Mouse (Mus musculus): ENCODE measurements at regions not wholly inside any gene's neighbourhood (a gene's known extent, or its start where the extent isn't known, plus 50 kb on each side); places are given as distances from the start of the nearest gene placed in this dataset.

GRCm38 (mm10) chr15:68014605-68015305 is 1514.0 kb upstream of the Lrrc6 start:
- no peak for DNase-seq (ENCODE audit: low spot score)

DNA sequence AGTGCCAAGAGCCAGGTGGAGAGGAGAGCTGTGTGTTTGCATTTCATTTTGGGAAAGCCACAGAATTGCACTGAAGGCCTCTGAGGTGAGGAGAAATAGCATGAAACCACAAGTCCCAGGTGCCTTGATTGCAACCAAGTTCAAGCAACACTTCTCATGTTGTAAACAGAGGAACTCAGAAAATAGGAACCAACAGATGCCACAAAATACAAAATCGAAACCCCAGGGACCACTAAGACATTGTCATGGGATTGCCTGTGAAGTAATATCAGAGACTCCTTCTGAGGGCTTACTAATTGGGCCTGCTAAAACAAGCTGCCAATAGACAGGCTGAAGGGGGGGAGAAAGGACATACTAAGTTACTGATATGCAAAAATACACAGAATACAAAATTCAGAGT is 1510.5 kb upstream of the Lrrc6 start:
- DNase-seq (ENCODE audit: low spot score), result no peak

- no peak for DNase-seq (ENCODE audit: low spot score)
These were observed 1509.5 kb upstream of the Lrrc6 start for GRCm38 (mm10) chr15:68010189-68010588.

DNA sequence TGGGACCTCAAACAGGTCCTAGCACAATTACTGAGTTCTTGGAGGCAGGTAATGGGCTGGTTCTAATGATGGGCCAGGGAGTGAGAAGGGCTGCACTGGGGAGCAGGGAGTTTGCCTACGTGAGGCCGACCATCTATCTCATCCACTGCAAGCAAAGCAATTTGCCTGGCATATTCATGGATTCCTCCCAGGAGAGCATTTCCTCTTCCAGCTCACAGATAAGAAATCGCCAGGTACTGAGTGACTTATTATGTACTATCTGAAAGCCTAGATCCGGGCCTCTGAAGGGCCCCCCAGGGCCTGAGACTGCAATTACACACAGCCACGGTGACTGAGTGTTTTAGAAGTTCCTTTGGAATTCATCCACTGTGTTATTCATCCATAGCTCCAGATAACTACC is 1504.1 kb upstream of the Lrrc6 start:
- DNase-seq (ENCODE audit: low spot score), result no peak

GRCm38 (mm10) chr15:67996532-67996931 is 1495.8 kb upstream of the Lrrc6 start:
- DNase-seq (ENCODE audit: low spot score), result no peak

DNA sequence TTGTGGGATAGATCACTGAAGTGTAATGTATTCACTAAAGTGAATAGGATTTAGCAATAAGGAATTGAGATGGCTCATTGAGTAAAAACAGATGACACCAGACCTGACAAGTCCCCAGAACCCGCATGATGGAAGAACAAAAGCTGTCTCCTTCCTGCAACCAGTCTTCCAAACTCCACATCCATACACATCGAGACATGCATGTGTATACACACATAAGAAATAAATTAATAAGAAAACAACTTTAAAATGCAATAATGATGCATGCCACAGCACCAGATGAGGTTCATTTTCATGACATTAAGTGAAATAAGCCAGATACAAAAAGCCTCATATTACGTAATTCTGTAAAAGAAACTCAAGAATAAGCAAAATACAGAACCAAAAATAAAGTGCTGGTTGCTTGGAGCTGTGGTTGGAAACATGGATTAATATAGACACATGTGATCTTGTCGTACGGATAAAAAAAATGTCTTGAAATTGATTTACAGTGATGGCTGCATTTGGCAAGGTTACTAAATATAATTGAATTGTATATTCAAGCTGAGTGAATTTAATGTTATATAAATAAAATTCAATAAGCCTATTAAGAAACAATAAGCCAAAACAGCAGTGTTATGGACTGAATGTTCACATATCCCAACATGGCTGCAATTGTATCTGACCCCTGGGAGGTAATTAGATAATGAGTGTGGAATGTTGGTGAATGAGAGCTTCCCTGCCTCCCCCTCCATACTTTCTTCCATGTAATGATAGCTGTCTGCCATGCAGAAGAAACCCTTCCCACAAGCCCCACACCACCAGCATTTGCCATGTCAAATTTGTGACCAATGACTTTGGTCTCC is 1488.9 kb upstream of the Lrrc6 start:
- no peak for DNase-seq (ENCODE audit: low spot score)

DNA sequence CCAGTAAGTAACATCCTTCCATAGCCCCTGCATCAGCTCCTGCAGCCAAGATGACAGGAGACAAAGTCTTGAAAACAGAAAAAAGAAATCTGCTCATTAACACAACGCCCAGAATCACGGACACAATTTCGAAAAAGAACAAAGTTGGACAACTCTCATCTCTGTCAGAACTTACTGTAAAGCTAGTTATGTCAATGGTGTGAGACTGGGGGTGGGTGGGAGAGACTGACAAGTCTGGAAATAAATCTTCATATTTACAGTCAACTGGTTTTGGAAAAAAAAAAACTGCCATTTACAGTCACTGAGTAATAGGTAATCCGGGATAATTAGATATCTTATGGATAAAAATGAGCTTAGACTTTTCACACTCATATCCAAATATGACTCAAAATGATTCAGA is 1487.2 kb upstream of the Lrrc6 start:
- no peak for DNase-seq (ENCODE audit: low spot score)

DNA sequence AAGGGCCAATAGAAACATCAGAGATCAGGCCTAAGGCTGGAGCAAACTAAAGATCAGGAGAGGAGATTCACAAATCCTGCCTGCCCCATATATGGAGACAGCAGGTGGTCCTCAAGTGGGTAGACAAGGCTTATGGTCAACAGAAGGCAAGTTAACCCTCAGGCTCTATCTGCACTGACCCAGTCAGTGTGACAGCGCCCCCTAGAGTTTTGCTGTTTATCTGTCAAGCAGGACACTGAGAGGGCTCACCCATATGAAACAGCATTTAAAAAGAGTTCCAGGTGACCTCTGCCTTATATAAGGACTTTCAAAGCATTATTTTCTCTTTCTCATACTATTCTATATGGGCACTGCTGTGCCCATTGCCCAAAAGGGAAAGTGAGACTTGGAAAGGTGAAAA is 1482.5 kb upstream of the Lrrc6 start:
- no peak for DNase-seq (ENCODE audit: low spot score)

- peak; percentile 16 for DNase-seq (ENCODE audit: low spot score)
These were observed 1481.2 kb upstream of the Lrrc6 start for GRCm38 (mm10) chr15:67981876-67982275.

- no peak for DNase-seq (ENCODE audit: low spot score)
These were observed 1478.7 kb upstream of the Lrrc6 start for GRCm38 (mm10) chr15:67979451-67979850.

DNA sequence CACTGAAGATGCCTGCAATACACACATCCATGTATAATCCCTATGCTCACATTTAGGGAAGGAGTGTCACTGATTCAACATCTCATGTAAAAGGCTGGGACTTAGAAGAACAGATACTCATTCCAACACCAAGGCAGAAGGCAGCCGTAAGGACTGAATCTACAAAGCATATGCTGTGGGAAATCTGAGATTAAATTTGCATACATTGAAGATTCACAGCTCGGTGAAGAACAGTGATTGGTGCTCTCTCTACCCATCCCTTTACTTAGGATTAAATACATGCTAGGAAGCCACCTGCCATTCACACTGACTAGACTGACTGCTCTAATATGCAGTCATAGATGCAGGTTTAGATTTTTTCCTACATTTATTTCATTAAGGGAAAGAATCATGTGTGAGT is 1476.5 kb upstream of the Lrrc6 start:
- DNase-seq (ENCODE audit: low spot score), result no peak

DNA sequence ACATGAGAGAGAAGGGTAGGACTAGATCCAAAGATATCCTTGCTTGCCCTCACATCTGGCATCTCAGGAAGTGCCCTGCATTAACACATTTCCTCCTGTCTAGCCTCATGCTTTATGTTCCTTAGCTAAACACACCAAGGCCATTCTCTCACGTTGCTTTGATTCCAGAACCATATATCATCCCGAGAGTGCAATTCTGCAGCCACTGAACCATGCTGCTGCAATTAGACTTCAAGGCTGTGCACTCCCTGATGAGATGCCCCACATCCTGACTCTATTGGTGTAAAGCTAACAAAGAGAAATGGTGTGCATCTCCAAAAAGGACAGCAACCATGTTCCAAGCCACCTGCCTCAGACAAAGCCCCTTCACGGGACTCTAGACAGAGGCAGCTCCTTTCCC is 1471.3 kb upstream of the Lrrc6 start:
- no peak for DNase-seq (ENCODE audit: low spot score)

DNA sequence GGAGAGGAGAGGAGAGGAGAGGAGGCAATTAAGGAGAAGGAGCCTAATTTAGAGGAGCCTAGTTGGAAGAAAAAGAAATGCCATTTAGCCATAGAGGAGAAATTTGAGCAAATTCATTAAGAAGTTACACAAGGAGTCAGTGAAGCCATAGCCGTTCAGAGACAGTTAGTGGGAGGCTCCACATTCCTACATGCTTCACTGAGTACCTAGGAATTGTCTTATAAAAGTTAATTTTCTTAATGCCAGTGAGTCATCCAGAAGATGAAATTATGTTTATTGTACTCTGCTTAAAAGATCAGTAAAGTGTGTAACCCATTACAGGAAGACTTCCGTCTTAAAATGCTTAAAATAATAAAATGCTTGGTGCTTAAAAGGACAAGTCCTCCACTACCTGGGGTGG is 1453.5 kb upstream of the Lrrc6 start:
- DNase-seq (ENCODE audit: low spot score), result no peak

DNA sequence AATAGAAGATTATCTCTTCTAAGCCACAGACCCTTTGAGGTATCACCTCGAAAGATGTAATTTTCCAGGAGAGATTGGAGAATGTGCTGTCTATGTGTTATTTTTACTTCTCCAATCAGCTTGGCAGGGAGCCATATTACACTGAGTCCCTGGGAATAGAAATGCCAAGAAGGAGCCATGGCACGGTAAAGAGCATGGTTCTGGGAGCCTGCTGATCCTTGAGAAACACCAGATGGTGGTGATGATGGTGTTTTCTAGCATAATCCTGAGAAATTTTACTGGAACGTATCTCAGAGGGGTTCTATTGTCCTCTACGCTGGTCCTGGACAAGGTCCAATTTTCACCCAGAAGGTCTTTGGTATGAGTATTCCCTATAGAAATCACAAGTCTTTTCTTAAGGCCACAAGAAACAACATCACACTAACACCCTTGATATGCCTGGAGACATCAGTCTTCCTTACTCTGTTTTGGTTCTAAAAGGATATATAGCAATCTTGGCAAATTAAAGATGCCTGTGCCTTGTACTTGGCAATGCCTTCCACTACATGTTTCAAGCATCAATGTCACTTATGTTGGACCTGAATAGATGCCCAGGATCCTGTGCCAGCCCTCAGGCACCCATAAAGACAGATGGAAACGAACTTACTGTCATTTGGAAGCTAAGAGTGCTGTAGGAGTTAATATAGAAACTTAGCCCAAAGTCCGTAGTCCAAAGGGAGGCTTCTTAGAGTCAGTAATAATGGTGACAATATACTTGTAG is 1449.8 kb upstream of the Lrrc6 start:
- peak; percentile 40 for DNase-seq (ENCODE audit: low spot score)

GRCm38 (mm10) chr15:67944330-67945082 is 1443.8 kb upstream of the Lrrc6 start:
- DNase-seq (ENCODE audit: low spot score), result no peak

DNA sequence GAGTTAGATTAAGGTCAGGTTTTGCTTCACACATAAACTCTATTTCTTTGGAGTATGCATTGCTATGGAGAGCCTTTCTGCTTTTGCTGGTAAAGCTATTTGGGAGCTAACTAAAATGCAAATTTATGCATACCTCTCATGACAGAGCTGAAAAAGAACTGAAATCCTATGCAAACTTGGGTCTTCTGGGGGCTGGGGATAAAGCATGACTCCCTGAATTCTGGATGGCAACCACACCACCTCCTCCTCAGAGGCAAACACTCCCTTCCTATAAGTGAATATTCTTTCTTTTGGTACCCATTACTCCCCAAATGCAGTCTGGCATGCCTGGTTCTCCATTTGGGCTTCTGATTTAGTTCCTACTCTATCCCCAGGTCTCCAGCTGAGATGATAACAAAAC is 1442.3 kb upstream of the Lrrc6 start:
- DNase-seq (ENCODE audit: low spot score), result no peak

DNA sequence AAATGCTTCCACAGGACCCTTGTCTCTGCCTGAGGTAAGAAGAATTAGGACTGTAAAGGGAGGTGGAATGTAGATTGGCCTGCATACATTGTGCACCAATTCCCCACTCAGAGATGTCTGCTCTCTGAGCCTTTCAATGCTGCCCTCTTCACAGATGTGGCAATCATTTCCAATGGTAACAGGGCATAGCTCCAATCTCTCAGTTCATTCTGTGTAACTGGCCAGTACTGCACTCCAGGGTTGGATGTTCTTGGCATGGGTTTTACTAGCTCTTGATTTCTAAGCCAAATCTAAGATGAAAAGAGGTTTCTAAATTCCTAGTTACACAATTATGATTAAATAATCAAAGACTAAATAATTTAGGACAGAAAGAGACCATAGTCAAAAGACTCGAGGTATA is 1439.8 kb upstream of the Lrrc6 start:
- DNase-seq (ENCODE audit: low spot score), result no peak

DNA sequence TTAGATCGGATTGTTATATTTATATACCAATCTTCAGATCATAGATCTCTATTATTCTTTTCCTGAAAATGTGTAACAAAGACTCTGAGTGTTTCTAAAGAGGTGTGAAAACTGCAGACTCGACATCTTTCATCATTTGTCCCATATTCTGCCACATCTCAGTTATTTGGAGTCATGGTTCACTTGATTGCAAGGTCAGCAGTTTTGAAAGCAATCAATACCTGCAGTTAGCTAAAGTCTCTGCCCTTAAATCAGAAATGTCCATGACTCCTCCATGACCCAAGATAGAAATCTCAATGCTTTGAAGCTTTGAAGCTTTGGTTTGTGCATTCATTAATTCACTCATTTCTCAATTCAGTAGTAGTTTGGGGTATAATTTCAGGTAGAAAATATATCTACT is 1424.2 kb upstream of the Lrrc6 start:
- DNase-seq (ENCODE audit: low spot score), result no peak

GRCm38 (mm10) chr15:67907034-67907433 is 1406.3 kb upstream of the Lrrc6 start:
- DNase-seq (ENCODE audit: low spot score), result no peak

DNA sequence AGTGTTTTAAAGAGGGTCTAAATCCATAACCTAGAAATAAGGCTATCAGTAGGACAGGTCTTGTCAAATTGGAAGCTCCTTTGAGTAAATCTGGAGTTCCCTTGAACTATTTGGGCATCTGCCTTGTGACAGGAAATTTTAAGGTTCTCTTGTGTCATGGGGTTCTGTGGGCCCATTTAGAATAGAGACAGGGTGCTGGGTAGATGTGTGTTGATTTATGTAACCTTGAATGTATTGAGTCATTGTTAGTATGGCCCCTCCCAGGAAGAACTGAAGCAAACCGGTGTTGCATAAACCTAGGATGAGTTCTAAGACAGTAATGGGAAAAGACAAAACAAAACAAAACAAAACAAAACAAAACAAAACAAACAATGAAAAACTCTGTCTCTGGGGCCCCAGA is 1404.6 kb upstream of the Lrrc6 start:
- DNase-seq (ENCODE audit: low spot score), result no peak

DNA sequence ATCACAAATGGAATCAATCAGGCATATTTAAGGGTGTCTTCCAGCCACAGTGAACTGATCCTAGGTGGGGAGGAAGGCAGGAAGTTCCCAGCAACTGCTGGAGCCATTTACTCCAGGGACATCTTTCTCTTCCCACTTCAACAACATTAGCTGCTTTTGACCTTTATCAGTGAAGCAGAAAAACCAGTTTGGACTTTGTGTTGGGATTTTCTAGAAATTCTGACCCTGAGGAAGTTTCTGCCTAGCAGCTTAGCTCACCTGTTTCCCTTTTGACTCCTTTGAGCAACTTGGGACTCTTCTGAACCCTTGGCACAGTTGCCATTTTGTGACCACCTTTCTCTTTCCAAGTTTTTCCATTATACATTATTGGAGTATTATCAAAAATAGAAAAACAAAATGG is 1403.9 kb upstream of the Lrrc6 start:
- DNase-seq (ENCODE audit: low spot score), result no peak

GRCm38 (mm10) chr15:67902982-67903381 is 1402.3 kb upstream of the Lrrc6 start:
- DNase-seq (ENCODE audit: low spot score), result no peak
